Mouse (Mus musculus) left cerebral cortex, adult 2 months (tissue): ENCODE data around the gene Gm49673. TPM values are rescaled to one million over a fixed set of nuclear protein-coding genes. Genes with fewer than 3 reads are reported as not detected.

Experiments
- total RNA-seq, 2 experiments: library from RNA; stranded (reverse); gene quantifications; 2 replicates each; pipeline ENCODE4 v1.2.3; 2021

Gene Gm49673
- total RNA-seq, 2 experiments from 2014 or later: 0.18 to 0.61 TPM

Other genes with a start within 250 kb of the Gm49673 start
- 1 to 10 TPM; 4.6 to 6.0 TPM for gene Tagap, start 221.8 kb downstream of the Gm49673 start, total RNA-seq
- gene Rsph3a, start 202.2 kb downstream of the Gm49673 start, total RNA-seq: 10 to 100 TPM; 31.7 to 39.7 TPM
- 1 to 10 TPM; 3.7 to 4.7 TPM for gene Rnaset2a, start 309 bp upstream of the Gm49673 start, total RNA-seq
- 10 to 100 TPM; 21.4 to 21.7 TPM for gene Fgfr1op, start 17.7 kb upstream of the Gm49673 start, total RNA-seq
- not detected for gene Ccr6, start 88.3 kb upstream of the Gm49673 start, total RNA-seq
- gene Mpc1, start 135.1 kb upstream of the Gm49673 start, total RNA-seq: 100 to 1,000 TPM; 170 to 173 TPM
- 10 to 100 TPM; 63.8 to 65.7 TPM for gene Sft2d1, start 163.3 kb upstream of the Gm49673 start, total RNA-seq
- gene Prr18, start 189.7 kb upstream of the Gm49673 start, total RNA-seq: 10 to 100 TPM; 12.6 to 15.5 TPM
- under 1 TPM; 0.70 to 0.79 TPM for gene T2, start 208.2 kb upstream of the Gm49673 start, total RNA-seq